Mouse (Mus musculus) frontal cortex, adult (tissue): ENCODE data around the gene Izumo1r.
A peak's percentile ranks its signal among the peaks of the same experiment; 100 is the strongest.

Experiments used
- ATAC-seq: cut with Nextera tagmentation; 2 replicates; pipeline ENCODE4 v1.9.2; 2017; ENCODE audit warnings: mild to moderate bottlenecking, moderate library complexity, mixed read lengths; ENCODE audit not compliant: low TSS enrichment

Gene Izumo1r

DNA sequence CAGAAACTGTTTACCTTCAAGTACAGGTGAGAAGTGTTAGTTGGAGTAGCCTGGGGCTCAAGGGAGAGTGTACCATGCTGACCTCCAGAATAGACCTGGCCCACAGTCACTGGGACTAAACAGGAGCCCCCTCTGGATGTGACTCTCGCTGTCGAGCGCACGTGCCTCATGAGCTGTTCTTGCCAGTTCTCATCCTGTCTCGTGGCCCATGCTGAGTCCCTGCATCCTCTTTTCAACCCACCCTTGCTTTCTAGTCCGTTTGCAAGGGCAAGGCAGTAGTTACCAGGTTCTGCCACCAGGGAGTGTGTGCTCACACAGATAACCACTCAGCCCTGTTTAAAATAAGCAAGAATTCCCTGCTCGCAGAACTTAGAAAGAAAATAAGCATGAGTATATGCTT is 36.8 kb downstream of the Izumo1r start:
- ATAC-seq, result peak; percentile 91

DNA sequence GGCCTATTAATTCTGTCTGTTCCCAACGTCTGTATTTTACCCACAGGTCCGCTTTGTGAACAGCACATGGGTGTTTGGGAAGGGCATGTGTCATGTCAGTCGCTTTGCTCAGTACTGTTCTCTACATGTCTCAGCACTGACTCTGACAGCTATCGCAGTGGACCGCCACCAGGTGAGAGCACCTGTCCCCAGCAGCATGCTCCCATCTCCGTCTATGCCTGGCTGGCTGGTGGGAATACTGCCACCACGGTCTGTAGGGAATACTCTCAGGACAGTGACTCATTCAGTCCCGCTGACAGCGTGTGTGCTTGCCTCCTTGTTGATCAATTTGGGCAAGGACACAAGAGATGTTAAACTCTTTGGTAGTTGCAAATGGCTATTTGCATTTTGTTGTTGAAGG is 39.0 kb downstream of the Izumo1r start:
- ATAC-seq, result no peak

DNA sequence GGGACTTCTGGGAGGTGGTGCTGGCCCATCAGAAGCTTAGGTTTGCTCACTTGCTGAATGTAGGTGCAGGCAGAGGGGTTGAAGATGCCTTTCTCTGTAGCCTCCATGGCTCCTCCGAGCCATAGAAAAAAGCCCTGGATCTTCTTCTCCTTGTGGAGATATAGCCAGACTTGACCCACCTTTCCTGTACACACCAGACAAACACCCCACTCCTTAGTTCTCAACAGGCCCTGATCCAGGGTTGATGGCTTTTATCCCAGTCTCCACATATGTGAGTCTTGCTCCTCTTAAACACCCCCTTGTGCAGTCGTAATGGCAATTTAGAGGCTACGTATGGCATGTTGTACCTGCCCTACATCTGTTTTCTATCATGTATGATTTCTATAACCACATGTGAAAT is 40.6 kb downstream of the Izumo1r start:
- no peak for ATAC-seq

DNA sequence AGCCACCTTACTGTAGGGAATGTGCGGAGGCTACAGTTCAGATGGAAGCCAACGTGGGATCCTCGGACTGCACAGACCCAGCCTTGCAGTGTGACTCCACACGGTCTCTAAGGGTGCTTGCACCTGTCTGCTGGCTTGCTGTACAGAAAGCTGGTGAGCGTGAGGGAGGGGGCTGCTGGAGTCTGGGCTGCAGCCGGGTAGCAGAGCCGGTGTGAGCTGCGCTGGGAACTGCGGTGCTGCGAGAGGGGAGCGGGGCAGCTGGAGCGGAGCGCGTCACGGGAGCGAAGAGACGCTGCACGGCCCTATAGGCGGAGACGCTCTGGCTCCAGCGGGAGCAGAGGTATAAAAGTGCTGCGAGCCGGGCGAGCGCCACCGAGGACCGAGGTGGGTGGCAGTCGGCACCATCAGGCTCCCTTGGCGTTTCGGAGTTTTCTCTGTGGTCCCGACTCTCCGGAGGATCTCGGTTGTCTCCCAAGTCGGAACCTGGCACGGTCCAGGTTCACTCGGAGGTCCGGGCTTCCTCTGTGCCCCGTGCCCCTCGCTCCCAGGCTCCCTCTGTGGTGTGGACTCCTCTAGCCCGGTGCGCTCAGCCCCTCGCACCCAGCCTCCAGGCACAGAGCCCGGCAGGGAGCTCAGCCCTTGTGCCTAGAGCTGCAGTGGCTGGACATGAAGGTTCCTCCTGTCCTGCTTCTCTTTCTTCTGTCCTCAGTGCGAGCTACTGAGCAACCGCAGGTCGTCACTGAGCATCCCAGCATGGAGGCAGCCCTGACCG is 43.7 kb downstream of the Izumo1r start, which contains the start of gene Gpr83:
Gene Gpr83, plus strand, starts transcription at position 343 of the 772 bp plus-strand sequence.
- peak; percentile 97 for ATAC-seq

DNA sequence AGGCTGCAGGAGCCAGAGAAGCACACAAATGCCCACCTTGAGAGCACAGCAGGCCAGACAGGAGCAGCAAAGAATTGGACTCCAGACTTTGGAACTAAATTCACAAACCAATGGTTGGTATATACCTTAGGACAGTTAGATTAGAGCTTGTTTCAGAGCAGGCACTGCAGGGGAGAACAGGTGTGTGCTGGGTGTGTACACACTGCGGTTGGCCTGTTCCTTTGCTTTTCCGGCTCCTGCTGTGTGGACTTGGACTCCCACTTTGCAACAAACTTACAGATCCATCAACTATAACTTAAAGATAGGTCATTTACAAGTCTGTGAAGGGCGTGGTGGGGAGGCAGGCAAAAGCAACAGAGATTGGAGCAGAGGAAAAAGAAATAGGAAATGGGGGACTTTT is 45.0 kb downstream of the Izumo1r start:
- ATAC-seq, result no peak

DNA sequence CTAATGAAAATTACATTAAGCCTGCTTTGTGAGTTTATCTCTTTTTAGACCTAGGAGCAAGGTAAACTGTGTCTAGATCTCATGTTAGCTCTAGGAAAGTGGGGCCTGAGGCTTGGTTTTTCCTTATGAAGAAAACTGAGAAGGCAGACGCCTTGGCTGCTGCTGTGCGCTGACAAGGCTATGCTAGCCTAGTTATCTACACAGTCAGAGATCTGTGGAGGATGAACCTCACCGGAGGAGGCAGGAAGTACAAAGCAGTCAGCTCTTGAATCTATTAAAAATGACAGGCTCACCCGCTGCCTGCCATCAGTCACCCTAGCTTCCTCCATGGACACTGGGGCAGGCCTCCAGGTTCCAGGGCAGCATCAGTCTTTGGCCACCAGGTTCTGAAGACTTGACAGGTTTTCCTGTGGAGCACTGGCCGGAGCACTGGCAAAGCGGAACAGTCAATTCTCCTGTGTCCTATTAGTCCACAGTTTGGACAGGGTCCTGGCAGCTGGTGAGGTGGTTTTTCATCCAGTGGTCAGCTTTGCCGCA is 45.5 kb downstream of the Izumo1r start:
- ATAC-seq, result no peak

DNA sequence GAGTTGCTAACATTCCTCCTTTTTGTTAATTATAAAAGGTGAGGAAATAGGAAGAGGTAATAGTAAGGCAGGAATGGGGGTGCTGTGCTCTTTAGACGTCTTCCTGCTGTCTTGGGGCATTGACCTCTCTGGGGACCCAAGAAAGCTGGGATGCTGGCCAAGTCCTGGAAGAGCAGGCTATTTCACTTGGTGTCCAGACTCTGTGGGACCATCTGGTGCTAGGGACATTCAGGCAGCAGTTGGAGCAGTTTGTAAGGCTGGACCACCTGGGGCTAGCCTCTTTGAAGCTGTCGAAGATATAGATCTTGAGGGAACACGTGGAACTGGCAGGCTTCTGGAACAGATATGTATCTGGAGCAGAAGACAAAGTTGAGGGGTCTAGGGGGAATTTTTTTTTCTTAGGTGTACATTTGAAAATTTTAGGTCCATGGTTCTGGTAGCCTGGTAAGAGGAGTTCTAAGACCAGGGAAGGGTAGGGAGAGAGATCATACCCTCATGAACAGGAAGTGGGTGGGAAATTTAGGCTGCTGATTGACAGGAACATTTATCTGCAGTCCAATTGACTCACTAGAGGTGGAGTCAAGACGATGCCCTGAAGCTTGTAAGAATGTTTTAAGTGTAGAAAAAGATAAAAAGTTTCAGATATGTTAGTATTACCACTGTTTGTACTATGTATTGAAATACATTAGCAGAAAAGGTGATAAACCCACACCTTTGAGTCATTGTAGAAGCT is 46.7 kb downstream of the Izumo1r start:
- ATAC-seq, result no peak

DNA sequence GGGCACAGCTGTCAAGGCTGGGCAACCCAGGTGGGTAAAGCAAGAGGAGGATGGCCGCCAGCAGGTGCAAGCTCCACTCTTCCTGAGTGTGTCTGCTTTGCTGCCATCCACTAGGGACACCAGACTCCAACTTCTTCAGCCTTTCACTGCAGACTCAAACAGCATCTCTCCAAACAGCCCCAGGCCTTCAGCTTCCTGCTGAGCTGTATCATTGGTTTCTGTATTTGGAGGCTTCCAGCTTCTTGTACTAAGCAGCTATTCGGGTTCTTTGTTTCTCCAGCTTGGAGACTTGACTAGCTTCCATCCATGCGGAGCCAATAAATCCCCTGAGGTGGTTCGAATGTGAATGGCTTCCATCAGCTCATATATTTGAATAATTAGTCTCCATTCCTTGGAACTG is 49.2 kb downstream of the Izumo1r start:
- ATAC-seq, result no peak

DNA sequence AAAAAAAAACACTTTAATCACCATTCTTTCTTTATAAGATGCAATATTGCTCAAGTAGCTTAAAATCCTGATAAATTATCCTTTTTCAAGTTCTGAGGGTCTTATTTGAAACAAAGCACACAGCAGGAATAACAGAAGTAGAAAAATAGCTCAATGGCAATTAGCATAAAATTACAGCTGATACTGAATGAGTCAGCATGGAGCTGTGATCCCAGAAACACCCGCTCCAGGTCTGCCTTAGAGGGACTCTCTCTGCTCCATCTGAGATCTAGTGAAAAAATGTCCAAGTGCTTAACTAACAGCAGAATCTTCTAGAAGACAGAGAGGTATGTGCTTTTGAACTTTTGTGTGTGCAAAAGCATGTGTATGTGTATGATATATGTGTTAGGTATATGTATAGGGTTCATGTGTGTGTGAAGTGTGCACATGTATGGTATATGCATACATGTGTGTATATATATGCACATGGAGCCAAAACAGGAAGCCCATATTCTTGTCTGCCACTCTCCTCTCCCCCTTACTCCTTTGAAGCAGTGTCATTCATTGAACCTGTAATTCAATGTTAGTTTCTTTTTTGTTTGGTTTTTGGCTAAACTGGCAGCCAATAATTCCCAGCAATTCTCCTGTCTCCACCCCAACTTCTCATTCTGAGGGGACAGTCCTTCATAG is 55.3 kb downstream of the Izumo1r start:
- no peak for ATAC-seq

DNA sequence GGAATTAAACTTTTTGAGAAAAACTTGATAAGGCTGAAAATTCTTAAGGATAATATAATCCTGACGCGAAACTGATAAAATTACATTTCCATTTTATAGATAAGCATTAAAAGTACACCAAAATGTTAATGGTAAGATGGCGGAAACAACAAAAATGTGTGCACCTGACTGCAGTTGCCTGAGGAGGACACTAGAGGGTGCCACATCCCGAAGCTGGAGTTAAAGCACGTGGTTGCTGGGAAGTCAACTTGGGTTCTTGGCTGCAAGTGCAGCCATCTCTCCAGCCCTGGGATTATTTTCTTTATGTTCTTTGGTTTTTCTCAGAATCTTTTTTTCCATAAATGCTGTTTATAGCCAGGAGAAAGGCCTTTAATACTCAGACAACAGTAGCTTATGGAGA is 57.3 kb downstream of the Izumo1r start:
- ATAC-seq, result no peak

DNA sequence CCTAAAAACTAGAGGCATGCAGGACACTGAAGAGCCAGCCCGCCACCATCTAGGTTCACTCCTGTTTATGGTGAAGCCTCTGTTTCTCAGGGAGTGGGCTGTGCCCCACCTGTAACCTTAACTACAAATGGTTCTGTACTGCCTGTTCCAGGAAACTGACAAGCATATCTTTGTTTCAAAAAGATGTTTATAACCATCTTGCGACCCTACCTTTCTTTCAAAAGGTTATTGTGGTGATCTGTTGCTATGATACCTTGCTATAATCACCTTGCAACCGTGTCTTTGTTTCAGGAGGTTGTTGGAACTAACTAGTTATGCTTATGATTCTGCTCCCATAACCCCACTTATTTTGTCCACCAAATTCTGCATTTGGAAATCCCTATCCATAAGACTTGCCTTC is 59.8 kb downstream of the Izumo1r start:
- no peak for ATAC-seq

DNA sequence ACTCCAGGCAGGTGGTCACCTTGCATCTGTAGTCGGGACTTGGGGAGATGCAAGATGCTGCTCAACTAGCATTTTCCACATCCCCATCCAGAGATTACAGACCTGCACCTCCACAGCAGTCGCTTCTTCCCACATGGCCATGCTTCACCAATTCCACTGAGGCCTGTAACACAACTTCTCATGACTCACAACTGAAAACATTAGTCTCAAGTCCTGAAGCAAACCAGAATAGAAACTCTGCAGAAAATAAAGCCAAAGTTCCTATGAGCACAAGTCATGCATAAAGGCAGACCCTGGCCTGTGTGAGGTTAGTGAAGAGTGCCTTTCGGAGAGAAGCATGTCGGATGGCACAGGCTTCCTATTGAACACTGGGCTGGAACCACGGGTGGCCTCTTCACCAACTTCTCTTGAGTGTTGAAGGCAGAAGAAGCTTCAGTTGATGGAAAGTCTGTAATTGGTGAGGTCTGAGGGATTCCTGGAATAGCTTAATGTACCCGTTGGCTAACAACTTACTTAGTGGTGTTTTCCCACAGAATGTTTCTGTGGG is 60.4 kb downstream of the Izumo1r start:
- no peak for ATAC-seq

DNA sequence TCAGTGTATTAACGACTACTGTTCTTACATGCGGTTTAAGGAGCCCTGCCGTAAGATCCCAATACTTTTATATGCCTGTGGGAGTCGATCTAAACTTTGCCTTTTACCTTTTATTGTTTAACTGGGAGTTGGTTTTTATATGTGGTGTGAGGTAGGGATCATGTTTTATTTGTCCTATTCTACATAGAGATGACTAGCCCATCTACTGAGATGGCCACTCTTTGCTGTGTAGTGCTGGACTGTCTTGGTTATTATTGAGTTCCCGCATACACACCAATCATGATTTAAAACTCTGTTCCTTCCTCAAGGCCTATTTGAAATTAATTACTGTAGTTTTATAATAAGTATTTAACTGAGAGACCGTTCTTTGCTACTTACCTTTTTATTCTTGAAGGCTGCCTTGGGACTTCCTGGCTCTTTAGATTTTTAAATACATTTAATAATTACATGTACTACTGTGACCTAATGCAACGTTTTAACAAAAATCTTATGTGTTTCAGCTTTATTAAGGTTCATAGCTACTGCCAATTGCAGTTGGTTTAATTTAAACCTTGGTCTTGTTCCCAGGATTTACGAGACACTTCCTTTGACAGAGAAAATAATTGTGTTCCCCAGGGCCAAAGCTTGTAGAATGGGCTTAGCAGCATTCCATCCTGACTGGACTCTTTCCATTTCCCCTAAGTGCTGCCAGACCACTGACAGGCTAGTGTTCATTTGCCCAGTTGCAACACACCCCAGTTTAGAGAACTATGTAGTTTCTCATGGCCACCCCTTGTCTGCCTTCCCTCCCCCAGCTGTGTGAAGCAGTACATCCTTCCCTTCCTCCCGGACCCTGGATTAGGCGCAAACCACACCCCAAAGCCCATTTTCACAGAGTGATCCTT is 61.6 kb downstream of the Izumo1r start:
- ATAC-seq, result 0 out of 2 replicates have a peak, but pooled peaks have one; percentile 20

DNA sequence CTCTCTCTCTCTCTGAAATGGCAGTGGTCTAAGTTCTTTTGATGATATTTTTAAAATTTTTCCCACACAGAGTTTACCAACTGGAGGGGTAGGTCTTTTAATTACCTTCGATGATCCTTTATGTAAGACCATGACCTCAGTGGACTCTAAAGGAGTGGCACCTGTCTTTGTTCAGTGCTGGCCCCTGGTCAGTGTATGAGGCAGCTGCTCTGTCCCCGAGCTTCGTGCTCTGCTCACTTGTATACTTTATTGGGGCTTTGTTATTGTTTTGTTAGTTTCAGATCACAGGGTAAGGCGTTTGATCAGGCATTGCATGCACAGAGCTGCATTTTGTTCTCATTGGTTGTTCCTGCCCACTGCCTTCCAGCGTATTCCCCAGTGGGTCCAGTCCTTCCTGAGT is 63.8 kb downstream of the Izumo1r start:
- ATAC-seq, result no peak

DNA sequence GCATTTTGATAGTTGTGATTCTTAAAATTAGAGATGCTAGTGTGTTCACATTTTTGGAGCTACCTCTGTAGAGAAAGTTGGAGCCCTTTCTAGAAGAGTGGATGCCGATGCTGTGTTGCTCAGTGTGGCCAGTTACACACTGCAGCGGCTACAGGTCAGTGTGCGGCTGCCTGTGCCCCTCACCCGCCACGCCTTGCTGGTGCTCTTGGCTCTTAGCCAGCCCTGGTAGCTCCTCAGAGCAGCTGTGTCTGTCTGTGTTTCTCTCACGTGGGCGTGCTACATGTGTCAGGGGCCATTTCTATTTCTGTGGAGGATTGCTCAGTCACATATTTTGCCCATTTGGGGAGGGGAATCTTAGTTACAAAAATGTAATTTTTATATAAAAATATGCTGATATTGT is 64.2 kb downstream of the Izumo1r start:
- ATAC-seq, result no peak
